Mouse (Mus musculus) lung, postnatal 25 days (tissue): Measurements from ENCODE around the gene Matn1.

Source experiments
- DNase-seq: peaks from one replicate; pipeline ENCODE4 v3.0.0; 2022; ENCODE audit warnings: low spot score

Matn1 gene

GRCm38 (mm10) chr4:130944112-130944511 is at the start of gene Matn1:
Matn1 (plus strand) TSS chr4:130944385.
- no peak for DNase-seq

GRCm38 (mm10) chr4:130895701-130896100 is 48.5 kb upstream of the Matn1 start:
- peak; percentile 28 for DNase-seq

- DNase-seq = peak; percentile 35
Measured at GRCm38 (mm10) chr4:130896372-130896771, 47.8 kb upstream of the Matn1 start.

GRCm38 (mm10) chr4:130899383-130899781 is 44.8 kb upstream of the Matn1 start:
- DNase-seq = no peak

GRCm38 (mm10) chr4:130899782-130900427 is 44.3 kb upstream of the Matn1 start:
- peak; percentile 31 for DNase-seq

GRCm38 (mm10) chr4:130900746-130901145 is 43.4 kb upstream of the Matn1 start:
- DNase-seq = no peak

- no peak for DNase-seq
Measured at GRCm38 (mm10) chr4:130902289-130902781, 41.9 kb upstream of the Matn1 start.

- no peak for DNase-seq
Measured at GRCm38 (mm10) chr4:130905025-130905424, 39.2 kb upstream of the Matn1 start.

GRCm38 (mm10) chr4:130905882-130906281 is 38.3 kb upstream of the Matn1 start:
- DNase-seq = no peak

GRCm38 (mm10) chr4:130906296-130906695 is 37.9 kb upstream of the Matn1 start:
- no peak for DNase-seq

GRCm38 (mm10) chr4:130907200-130908069 is 36.8 kb upstream of the Matn1 start:
- DNase-seq = no peak

GRCm38 (mm10) chr4:130908133-130908532 is 36.1 kb upstream of the Matn1 start:
- DNase-seq = no peak

- DNase-seq = no peak
Measured at GRCm38 (mm10) chr4:130909167-130909874, 34.9 kb upstream of the Matn1 start.

- DNase-seq = no peak
Measured at GRCm38 (mm10) chr4:130910666-130911065, 33.5 kb upstream of the Matn1 start.

GRCm38 (mm10) chr4:130912626-130913025 is 31.6 kb upstream of the Matn1 start:
- DNase-seq = no peak

- peak; percentile 75 for DNase-seq
Measured at GRCm38 (mm10) chr4:130913077-130913476, 31.1 kb upstream of the Matn1 start, which contains the start of gene Laptm5. Laptm5 (plus strand) TSS chr4:130913125.

GRCm38 (mm10) chr4:130913511-130913910 is 30.7 kb upstream of the Matn1 start:
- DNase-seq = no peak

- peak; percentile 57 for DNase-seq
Measured at GRCm38 (mm10) chr4:130914011-130914410, 30.2 kb upstream of the Matn1 start.

GRCm38 (mm10) chr4:130914527-130914926 is 29.7 kb upstream of the Matn1 start:
- no peak for DNase-seq

- DNase-seq = no peak
Measured at GRCm38 (mm10) chr4:130915006-130915667, 29.0 kb upstream of the Matn1 start.

- peak; percentile 34 for DNase-seq
Measured at GRCm38 (mm10) chr4:130915668-130916035, 28.5 kb upstream of the Matn1 start.

GRCm38 (mm10) chr4:130916639-130917038 is 27.5 kb upstream of the Matn1 start:
- no peak for DNase-seq
